Mouse (Mus musculus): ENCODE measurements around the gene Pbx1. TPM values are rescaled to one million over a fixed set of nuclear protein-coding genes. Genes with fewer than 3 reads are reported as not detected.

Gene Pbx1
- total and polyA plus RNA-seq, 2 experiments = 6.1 to 7.7 TPM

DNA sequence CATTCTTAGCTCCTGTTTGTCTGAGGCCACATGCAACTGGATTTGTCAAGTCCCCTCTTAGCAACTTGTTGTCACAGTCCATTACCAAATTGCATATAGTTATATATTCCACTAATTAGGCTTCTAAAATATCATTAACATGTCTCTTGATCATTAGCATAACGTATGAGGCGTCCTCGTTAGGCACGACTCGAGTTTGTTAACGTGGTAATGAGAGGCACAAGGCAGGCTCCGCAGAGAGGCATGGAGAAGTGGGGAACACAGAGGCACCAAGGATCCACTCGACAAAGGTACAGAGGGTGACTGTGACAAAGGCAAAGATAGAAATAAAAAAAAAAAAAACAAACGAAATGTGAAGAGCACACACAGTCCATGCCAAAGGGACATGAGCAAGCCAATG, 61.1 kb downstream of the Pbx1 start:
- Histone ChIP-seq H3K79me2 (ENCODE audit: control insufficient read depth, insufficient read depth, low read length) (no peaks in the 10 kb centered on the region), H3K9ac (ENCODE audit: low read depth, low read length) (no peak overlapping the region), H3K36me3 (ENCODE audit: control insufficient read depth, insufficient read depth, low read length) (0 out of 2 replicates have a peak, but pooled peaks cover 1% of the 10 kb centered on the region), H3K4me1 (ENCODE audit: control insufficient read depth, insufficient read depth, low read length) (peaks cover 2% of the 10 kb centered on the region), H3K4me3 (ENCODE audit: insufficient read depth, low read depth, low read length) (no peak overlapping the region), H3K27me3 (ENCODE audit: control insufficient read depth, insufficient read depth, low read length) (no peaks in the 10 kb centered on the region), H3K27ac (replicated peaks; ENCODE audit: insufficient read depth, low read depth, low read length) (no peak overlapping the region)
- no peak for TF ChIP-seq POLR2A (IDR thresholded peaks at IDR 0.05; ENCODE audit: extremely low read depth, insufficient read depth, low read length)
- TF ChIP-seq CTCF (IDR thresholded peaks at IDR 0.05; ENCODE audit: low read depth, low read length) = no peak
- 90% methylated on average over 9 of the region's 9 CpGs for WGBS
- no peak for DNase-seq (ENCODE audit: extremely low read depth, low read depth, low spot score)

DNA sequence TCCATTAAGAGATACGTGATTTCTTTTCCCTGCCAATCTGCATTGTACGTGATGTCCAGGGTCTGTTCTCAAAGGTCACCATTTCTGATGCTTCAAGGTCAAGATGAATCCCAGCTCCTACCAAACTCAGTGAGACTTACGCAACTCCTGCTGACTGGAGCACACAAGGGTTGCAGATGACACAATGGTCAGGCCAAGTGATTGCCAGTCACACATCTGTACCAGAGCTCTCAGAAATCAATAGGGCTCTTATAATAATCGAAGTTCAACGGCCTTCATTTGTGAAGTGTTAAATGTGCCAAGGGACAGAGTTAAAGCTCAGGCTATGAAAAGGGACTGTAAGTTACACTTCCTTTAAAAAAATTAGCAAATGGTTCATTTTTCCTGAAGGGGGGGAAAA, 65.8 kb downstream of the Pbx1 start:
- H3K4me1 ChIP-seq (ENCODE audit: control insufficient read depth, insufficient read depth, low read length) = peaks cover 2% of the 10 kb centered on the region
- TF ChIP-seq CTCF (IDR thresholded peaks at IDR 0.05; ENCODE audit: low read depth, low read length) = no peak
- no peak for TF ChIP-seq POLR2A (IDR thresholded peaks at IDR 0.05; ENCODE audit: extremely low read depth, insufficient read depth, low read length)
- WGBS = 31% methylated on average over 5 of the region's 5 CpGs
- H3K4me3 ChIP-seq (ENCODE audit: insufficient read depth, low read depth, low read length) = no peak overlapping the region
- DNase-seq (ENCODE audit: extremely low read depth, low read depth, low spot score) = peak; percentile 94
- no peaks in the 10 kb centered on the region for H3K79me2 ChIP-seq (ENCODE audit: control insufficient read depth, insufficient read depth, low read length)
- 0 out of 2 replicates have a peak, but pooled peaks cover 1% of the 10 kb centered on the region for H3K36me3 ChIP-seq (ENCODE audit: control insufficient read depth, insufficient read depth, low read length)
- no peak overlapping the region for H3K27ac ChIP-seq (replicated peaks; ENCODE audit: insufficient read depth, low read depth, low read length)
- H3K9ac ChIP-seq (ENCODE audit: low read depth, low read length) = no peak overlapping the region
- no peaks in the 10 kb centered on the region for H3K27me3 ChIP-seq (ENCODE audit: control insufficient read depth, insufficient read depth, low read length)

DNA sequence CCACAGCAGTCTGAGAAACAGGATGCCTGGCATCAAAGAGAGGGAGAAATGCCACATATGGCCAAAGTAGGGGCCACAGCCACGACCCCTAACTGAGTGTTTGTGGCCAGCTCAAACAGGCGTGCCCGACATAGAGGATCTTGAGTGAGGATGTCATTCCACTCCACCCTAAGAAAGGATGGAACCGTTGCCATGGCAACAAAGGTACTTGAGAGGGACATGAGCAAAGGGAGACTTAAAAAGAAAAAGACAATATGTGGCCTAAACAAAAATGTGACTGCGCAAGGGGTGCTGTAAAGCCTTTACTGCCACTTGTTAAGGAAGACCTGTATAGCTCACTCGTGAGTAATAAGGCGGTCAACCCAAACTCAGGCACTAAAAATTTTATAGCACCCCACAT, 67.7 kb downstream of the Pbx1 start:
- WGBS = 96% methylated on average over 7 of the region's 7 CpGs
- TF ChIP-seq CTCF (IDR thresholded peaks at IDR 0.05; ENCODE audit: low read depth, low read length) (no peak), POLR2A (IDR thresholded peaks at IDR 0.05; ENCODE audit: extremely low read depth, insufficient read depth, low read length) (no peak)
- no peak for DNase-seq (ENCODE audit: extremely low read depth, low read depth, low spot score)
- no peak overlapping the region for H3K27ac ChIP-seq (replicated peaks; ENCODE audit: insufficient read depth, low read depth, low read length)
- H3K9ac ChIP-seq (ENCODE audit: low read depth, low read length) = no peak overlapping the region
- H3K4me3 ChIP-seq (ENCODE audit: insufficient read depth, low read depth, low read length) = no peak overlapping the region
- H3K36me3 ChIP-seq (ENCODE audit: control insufficient read depth, insufficient read depth, low read length) = no peaks in the 10 kb centered on the region
- no peaks in the 10 kb centered on the region for H3K79me2 ChIP-seq (ENCODE audit: control insufficient read depth, insufficient read depth, low read length)
- no peaks in the 10 kb centered on the region for H3K27me3 ChIP-seq (ENCODE audit: control insufficient read depth, insufficient read depth, low read length)
- peaks cover 2% of the 10 kb centered on the region for H3K4me1 ChIP-seq (ENCODE audit: control insufficient read depth, insufficient read depth, low read length)

DNA sequence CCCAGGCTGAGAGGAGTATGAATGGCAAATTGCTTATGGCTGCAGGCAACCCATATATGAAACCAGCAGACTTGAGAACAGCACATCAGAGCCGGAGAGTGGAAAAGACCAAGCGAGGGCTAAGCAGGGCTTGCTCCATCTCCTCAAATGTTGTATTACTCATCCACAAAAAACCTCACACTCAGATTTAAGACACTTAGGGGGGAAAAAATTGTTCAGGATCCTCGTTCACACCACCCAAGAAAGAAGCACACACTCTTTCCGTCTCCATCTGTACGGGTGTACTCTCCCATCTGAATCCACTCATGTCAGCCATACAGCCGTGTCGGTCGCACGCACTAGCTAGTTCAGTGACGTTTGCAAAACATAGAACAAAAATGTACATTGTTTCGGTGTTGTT, 69.0 kb downstream of the Pbx1 start:
- H3K36me3 ChIP-seq (ENCODE audit: control insufficient read depth, insufficient read depth, low read length) = no peaks in the 10 kb centered on the region
- no peak for DNase-seq (ENCODE audit: extremely low read depth, low read depth, low spot score)
- H3K27ac ChIP-seq (replicated peaks; ENCODE audit: insufficient read depth, low read depth, low read length) = no peak overlapping the region
- no peak overlapping the region for H3K4me3 ChIP-seq (ENCODE audit: insufficient read depth, low read depth, low read length)
- H3K9ac ChIP-seq (ENCODE audit: low read depth, low read length) = no peak overlapping the region
- no peak for TF ChIP-seq POLR2A (IDR thresholded peaks at IDR 0.05; ENCODE audit: extremely low read depth, insufficient read depth, low read length)
- no peak for TF ChIP-seq CTCF (IDR thresholded peaks at IDR 0.05; ENCODE audit: low read depth, low read length)
- H3K4me1 ChIP-seq (ENCODE audit: control insufficient read depth, insufficient read depth, low read length) = peaks cover 2% of the 10 kb centered on the region
- no peaks in the 10 kb centered on the region for H3K79me2 ChIP-seq (ENCODE audit: control insufficient read depth, insufficient read depth, low read length)
- H3K27me3 ChIP-seq (ENCODE audit: control insufficient read depth, insufficient read depth, low read length) = no peaks in the 10 kb centered on the region
- WGBS = 96% methylated on average over 11 of the region's 11 CpGs

DNA sequence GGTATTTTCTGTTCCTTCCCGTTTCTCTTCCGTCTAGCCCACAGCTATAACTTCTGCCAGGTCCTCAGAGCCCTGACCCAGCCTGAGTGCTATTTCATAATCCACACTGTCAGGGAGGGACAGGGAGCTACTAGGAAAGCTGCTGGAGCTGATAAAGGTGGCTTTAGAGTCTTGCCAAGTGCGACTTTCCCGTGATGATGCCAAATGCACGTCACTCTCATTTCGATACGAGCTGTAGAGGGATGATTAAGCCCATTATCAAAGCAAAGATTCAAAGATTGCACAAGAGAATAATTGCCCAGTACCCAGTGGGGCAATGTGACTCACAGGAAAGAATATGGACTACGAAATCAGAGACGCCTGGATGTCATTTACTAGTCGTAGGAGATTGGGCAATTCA, 69.6 kb downstream of the Pbx1 start:
- no peaks in the 10 kb centered on the region for H3K79me2 ChIP-seq (ENCODE audit: control insufficient read depth, insufficient read depth, low read length)
- TF ChIP-seq CTCF (IDR thresholded peaks at IDR 0.05; ENCODE audit: low read depth, low read length) (no peak), POLR2A (IDR thresholded peaks at IDR 0.05; ENCODE audit: extremely low read depth, insufficient read depth, low read length) (no peak)
- DNase-seq (ENCODE audit: extremely low read depth, low read depth, low spot score) = peak; percentile 99

DNA sequence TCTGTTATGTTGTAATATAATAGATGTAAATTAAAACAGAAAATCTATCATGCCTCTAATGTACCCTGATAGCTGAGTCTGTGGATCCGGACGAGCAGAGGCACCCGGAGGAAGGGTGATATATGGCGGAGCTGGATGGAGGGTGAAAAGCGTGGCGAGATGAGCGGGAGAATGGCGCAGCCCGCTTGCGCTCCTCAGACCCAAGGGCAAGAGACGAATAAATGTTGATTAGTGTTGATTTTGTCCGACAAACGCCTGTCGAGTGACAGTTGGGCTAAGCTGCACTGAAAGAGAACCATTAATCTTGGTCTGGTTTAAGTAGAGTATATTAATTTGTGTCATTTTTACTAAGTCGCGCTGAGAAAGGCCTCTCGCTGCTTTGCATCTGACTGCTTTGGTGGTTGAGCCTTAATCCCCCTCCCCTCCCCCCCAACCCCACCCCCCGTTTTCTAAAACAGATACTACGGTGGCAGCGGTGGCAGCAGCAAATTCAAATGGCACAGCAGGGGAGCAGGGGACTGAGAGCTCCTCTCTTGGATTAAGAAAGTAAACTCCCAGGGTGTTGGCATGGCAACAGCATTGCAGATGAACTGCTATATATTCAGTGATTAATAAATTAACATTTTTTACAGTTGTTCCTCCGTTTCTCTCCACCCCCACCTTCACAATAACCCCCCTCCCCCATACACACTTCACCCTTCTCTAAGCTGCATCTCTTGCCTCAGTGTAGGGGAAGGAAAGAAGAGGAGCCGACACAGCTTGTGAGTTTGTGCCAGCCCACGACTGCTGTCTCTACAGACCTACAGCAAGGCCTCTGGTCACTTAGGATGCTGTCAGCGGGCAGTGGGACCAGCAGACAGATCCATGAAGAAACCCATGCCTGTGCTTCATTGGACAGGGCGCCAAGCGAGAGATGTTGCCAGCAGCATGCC, 74.1 kb downstream of the Pbx1 start:
- no peak overlapping the region for H3K9ac ChIP-seq (ENCODE audit: low read depth, low read length)
- H3K27ac ChIP-seq (replicated peaks; ENCODE audit: insufficient read depth, low read depth, low read length) = no peak overlapping the region

More for the DNA sequence above, 69.6 kb downstream of the Pbx1 start:
- no peaks in the 10 kb centered on the region for H3K36me3 ChIP-seq (ENCODE audit: control insufficient read depth, insufficient read depth, low read length)
- no peak overlapping the region for H3K4me3 ChIP-seq (ENCODE audit: insufficient read depth, low read depth, low read length)
- no peaks in the 10 kb centered on the region for H3K27me3 ChIP-seq (ENCODE audit: control insufficient read depth, insufficient read depth, low read length)
- H3K9ac ChIP-seq (ENCODE audit: low read depth, low read length) = no peak overlapping the region
- peaks cover 2% of the 10 kb centered on the region for H3K4me1 ChIP-seq (ENCODE audit: control insufficient read depth, insufficient read depth, low read length)
- WGBS = 12% methylated on average over 10 of the region's 10 CpGs
- H3K27ac ChIP-seq (replicated peaks; ENCODE audit: insufficient read depth, low read depth, low read length) = no peak overlapping the region

More for the DNA sequence above, 74.1 kb downstream of the Pbx1 start:
- TF ChIP-seq CTCF (IDR thresholded peaks at IDR 0.05; ENCODE audit: low read depth, low read length) (no peak), POLR2A (IDR thresholded peaks at IDR 0.05; ENCODE audit: extremely low read depth, insufficient read depth, low read length) (no peak)
- WGBS = 73% methylated on average over 26 of the region's 26 CpGs
- Histone ChIP-seq H3K36me3 (ENCODE audit: control insufficient read depth, insufficient read depth, low read length) (no peaks in the 10 kb centered on the region), H3K4me3 (ENCODE audit: insufficient read depth, low read depth, low read length) (no peak overlapping the region), H3K79me2 (ENCODE audit: control insufficient read depth, insufficient read depth, low read length) (no peaks in the 10 kb centered on the region), H3K27me3 (ENCODE audit: control insufficient read depth, insufficient read depth, low read length) (no peaks in the 10 kb centered on the region), H3K4me1 (ENCODE audit: control insufficient read depth, insufficient read depth, low read length) (no peaks in the 10 kb centered on the region)
- DNase-seq (ENCODE audit: extremely low read depth, low read depth, low spot score) = no peak
